Mouse (Mus musculus): Measurements from ENCODE around the gene Mtap. TPM values are rescaled to one million over a fixed set of nuclear protein-coding genes. Genes with fewer than 3 reads are reported as not detected.

Gene Mtap
- polyA plus RNA-seq, 1 experiment = 66.0 TPM

DNA sequence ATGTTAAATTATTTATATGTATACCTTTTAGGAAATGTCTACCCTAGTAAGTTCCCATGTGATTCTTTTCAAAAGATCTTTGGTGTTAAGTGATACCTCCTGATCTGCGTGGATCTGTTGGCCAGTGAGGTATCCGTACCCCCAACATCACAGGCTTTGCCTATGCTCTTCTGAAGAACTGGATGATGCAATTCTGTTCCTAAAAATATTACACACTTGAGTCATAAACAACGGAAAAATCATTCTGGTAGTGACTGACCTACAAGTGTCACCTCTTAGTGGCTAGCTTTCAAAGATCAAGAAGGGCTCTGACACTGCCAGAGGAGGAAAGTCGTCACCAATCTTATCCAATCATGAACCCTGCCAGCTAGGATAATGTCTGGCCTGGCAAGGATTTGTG, 58.6 kb downstream of the Mtap start:
- no peak overlapping the region for H3K27ac ChIP-seq (ENCODE audit: insufficient read depth, low read length)
- no peaks in the 10 kb centered on the region for H3K4me1 ChIP-seq (ENCODE audit: control insufficient read depth, insufficient read depth, low read length)
- H3K27me3 ChIP-seq (ENCODE audit: control insufficient read depth, insufficient read depth, low read length, poor library complexity, severe bottlenecking) = no peaks in the 10 kb centered on the region
- H3K36me3 ChIP-seq (ENCODE audit: control insufficient read depth, insufficient read depth, low read length, poor library complexity, severe bottlenecking) = no peaks in the 10 kb centered on the region
- H3K9ac ChIP-seq (ENCODE audit: low read depth, poor library complexity, severe bottlenecking) = no peak overlapping the region
- H3K4me3 ChIP-seq (ENCODE audit: low read depth, low read length) = no peak overlapping the region
- no peak for TF ChIP-seq POLR2A (IDR thresholded peaks at IDR 0.05; ENCODE audit: insufficient read depth, low read length)
- TF ChIP-seq CTCF (IDR thresholded peaks at IDR 0.05; ENCODE audit: low read depth, low read length) = no peak
- TF ChIP-seq EP300 (IDR thresholded peaks at IDR 0.05; ENCODE audit: insufficient read depth, low read depth, low read length) = no peak
- H3K9me3 ChIP-seq (replicated peaks; ENCODE audit: control insufficient read depth, insufficient read depth, low read length, poor library complexity, severe bottlenecking) = peaks cover 12% of the 10 kb centered on the region

DNA sequence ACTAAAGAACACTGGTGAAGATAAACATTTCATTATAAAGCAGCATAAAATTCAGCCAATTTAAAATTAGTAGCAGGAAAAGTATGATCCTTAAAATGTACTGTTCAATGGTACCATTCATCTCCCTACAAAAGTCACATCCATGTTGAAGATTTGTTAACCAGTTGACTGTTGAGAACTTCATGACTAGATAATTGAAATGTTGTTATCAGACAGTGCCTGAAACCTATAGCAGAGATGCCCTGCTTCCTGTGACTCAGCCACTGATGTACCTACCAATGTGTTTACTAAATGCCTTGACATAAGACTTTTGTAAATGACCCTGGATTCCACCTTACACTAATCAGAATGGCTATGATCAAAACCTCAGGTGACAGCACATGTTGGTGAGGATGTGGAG, 60.2 kb downstream of the Mtap start:
- Histone ChIP-seq H3K36me3 (ENCODE audit: control insufficient read depth, insufficient read depth, low read length, poor library complexity, severe bottlenecking) (no peaks in the 10 kb centered on the region), H3K9me3 (replicated peaks; ENCODE audit: control insufficient read depth, insufficient read depth, low read length, poor library complexity, severe bottlenecking) (peaks cover 12% of the 10 kb centered on the region), H3K9ac (ENCODE audit: low read depth, poor library complexity, severe bottlenecking) (no peak overlapping the region), H3K27me3 (ENCODE audit: control insufficient read depth, insufficient read depth, low read length, poor library complexity, severe bottlenecking) (no peaks in the 10 kb centered on the region), H3K27ac (ENCODE audit: insufficient read depth, low read length) (no peak overlapping the region), H3K4me3 (ENCODE audit: low read depth, low read length) (no peak overlapping the region), H3K4me1 (ENCODE audit: control insufficient read depth, insufficient read depth, low read length) (no peaks in the 10 kb centered on the region)
- TF ChIP-seq EP300 (IDR thresholded peaks at IDR 0.05; ENCODE audit: insufficient read depth, low read depth, low read length) (no peak), CTCF (IDR thresholded peaks at IDR 0.05; ENCODE audit: low read depth, low read length) (no peak), POLR2A (IDR thresholded peaks at IDR 0.05; ENCODE audit: insufficient read depth, low read length) (no peak)

DNA sequence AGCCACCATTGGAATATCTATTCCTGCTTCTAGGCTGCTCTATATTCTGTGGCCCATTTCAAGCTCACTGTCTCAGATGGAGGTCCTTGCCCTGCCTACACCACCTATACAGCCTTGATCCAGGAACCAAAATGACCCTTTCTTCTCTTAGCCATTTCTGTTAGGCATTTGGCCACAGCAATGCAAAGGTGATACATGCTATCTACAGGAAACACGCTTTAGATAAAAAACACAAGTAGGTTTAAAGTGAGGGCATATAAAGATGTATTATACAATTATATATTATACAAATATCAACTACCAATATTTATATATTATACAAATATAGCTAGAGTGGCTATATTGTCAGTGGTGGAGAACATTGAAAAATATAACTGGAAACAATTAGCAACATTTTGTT, 63.9 kb downstream of the Mtap start:
- H3K9ac ChIP-seq (ENCODE audit: low read depth, poor library complexity, severe bottlenecking) = no peak overlapping the region
- no peak overlapping the region for H3K27ac ChIP-seq (ENCODE audit: insufficient read depth, low read length)
- H3K9me3 ChIP-seq (replicated peaks; ENCODE audit: control insufficient read depth, insufficient read depth, low read length, poor library complexity, severe bottlenecking) = no peaks in the 10 kb centered on the region; the same call in 1 of the 2 replicates
- H3K4me1 ChIP-seq (ENCODE audit: control insufficient read depth, insufficient read depth, low read length) = no peaks in the 10 kb centered on the region
- no peaks in the 10 kb centered on the region for H3K27me3 ChIP-seq (ENCODE audit: control insufficient read depth, insufficient read depth, low read length, poor library complexity, severe bottlenecking)
- TF ChIP-seq EP300 (IDR thresholded peaks at IDR 0.05; ENCODE audit: insufficient read depth, low read depth, low read length) (no peak), CTCF (IDR thresholded peaks at IDR 0.05; ENCODE audit: low read depth, low read length) (no peak), POLR2A (IDR thresholded peaks at IDR 0.05; ENCODE audit: insufficient read depth, low read length) (no peak)
- no peaks in the 10 kb centered on the region for H3K36me3 ChIP-seq (ENCODE audit: control insufficient read depth, insufficient read depth, low read length, poor library complexity, severe bottlenecking)
- no peak overlapping the region for H3K4me3 ChIP-seq (ENCODE audit: low read depth, low read length)

DNA sequence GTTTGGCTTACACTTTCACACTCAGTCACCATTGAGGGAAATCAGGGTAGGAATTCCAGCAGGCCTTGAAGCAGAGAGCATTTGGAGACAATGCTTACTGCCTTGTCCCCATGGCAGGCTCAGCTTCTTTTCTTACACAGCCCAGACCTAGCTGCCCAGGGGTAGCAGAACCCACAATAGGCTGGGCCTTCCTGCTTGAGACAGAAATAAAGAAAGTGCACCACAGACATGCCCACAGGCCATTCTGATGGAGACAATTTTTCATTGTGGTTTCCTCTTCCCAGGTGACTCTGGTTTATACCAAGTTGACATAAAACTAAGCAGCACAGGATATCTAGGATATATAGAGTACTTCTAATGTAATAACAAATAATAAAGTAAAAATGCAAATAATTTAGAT, 72.4 kb downstream of the Mtap start:
- H3K27me3 ChIP-seq (ENCODE audit: control insufficient read depth, insufficient read depth, low read length, poor library complexity, severe bottlenecking) = no peaks in the 10 kb centered on the region
- no peaks in the 10 kb centered on the region for H3K9me3 ChIP-seq (replicated peaks; ENCODE audit: control insufficient read depth, insufficient read depth, low read length, poor library complexity, severe bottlenecking)
- no peaks in the 10 kb centered on the region for H3K36me3 ChIP-seq (ENCODE audit: control insufficient read depth, insufficient read depth, low read length, poor library complexity, severe bottlenecking)
- no peaks in the 10 kb centered on the region for H3K4me1 ChIP-seq (ENCODE audit: control insufficient read depth, insufficient read depth, low read length)
- no peak for TF ChIP-seq CTCF (IDR thresholded peaks at IDR 0.05; ENCODE audit: low read depth, low read length)
- no peak for TF ChIP-seq EP300 (IDR thresholded peaks at IDR 0.05; ENCODE audit: insufficient read depth, low read depth, low read length)
- TF ChIP-seq POLR2A (IDR thresholded peaks at IDR 0.05; ENCODE audit: insufficient read depth, low read length) = no peak
- no peak overlapping the region for H3K9ac ChIP-seq (ENCODE audit: low read depth, poor library complexity, severe bottlenecking)
- H3K27ac ChIP-seq (ENCODE audit: insufficient read depth, low read length) = no peak overlapping the region
- no peak overlapping the region for H3K4me3 ChIP-seq (ENCODE audit: low read depth, low read length)

DNA sequence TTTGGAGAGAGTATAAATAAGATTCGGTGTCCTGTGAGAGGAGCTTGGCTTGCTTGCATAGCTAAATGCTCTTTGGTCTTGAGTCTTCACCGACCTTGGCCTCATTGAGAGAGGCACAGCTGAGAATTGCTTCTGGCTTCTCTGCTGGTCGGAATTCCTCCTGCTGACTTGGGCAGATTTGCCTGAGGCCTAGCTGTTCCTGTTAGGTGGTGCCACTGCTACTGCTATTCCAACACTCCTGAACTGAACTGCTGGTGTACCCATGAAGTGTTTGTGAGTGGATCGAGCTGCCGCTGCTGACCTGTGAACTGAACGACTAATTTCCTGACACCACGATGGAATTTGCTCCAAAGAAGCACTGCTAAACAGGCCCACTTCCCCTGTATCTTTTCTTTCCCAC, 73.4 kb downstream of the Mtap start:
- no peak overlapping the region for H3K27ac ChIP-seq (ENCODE audit: insufficient read depth, low read length)
- no peaks in the 10 kb centered on the region for H3K9me3 ChIP-seq (replicated peaks; ENCODE audit: control insufficient read depth, insufficient read depth, low read length, poor library complexity, severe bottlenecking)
- H3K27me3 ChIP-seq (ENCODE audit: control insufficient read depth, insufficient read depth, low read length, poor library complexity, severe bottlenecking) = no peaks in the 10 kb centered on the region
- H3K36me3 ChIP-seq (ENCODE audit: control insufficient read depth, insufficient read depth, low read length, poor library complexity, severe bottlenecking) = no peaks in the 10 kb centered on the region
- no peak for TF ChIP-seq CTCF (IDR thresholded peaks at IDR 0.05; ENCODE audit: low read depth, low read length)
- no peak for TF ChIP-seq POLR2A (IDR thresholded peaks at IDR 0.05; ENCODE audit: insufficient read depth, low read length)
- TF ChIP-seq EP300 (IDR thresholded peaks at IDR 0.05; ENCODE audit: insufficient read depth, low read depth, low read length) = no peak
- H3K4me3 ChIP-seq (ENCODE audit: low read depth, low read length) = no peak overlapping the region
- H3K9ac ChIP-seq (ENCODE audit: low read depth, poor library complexity, severe bottlenecking) = no peak overlapping the region
- no peaks in the 10 kb centered on the region for H3K4me1 ChIP-seq (ENCODE audit: control insufficient read depth, insufficient read depth, low read length)

DNA sequence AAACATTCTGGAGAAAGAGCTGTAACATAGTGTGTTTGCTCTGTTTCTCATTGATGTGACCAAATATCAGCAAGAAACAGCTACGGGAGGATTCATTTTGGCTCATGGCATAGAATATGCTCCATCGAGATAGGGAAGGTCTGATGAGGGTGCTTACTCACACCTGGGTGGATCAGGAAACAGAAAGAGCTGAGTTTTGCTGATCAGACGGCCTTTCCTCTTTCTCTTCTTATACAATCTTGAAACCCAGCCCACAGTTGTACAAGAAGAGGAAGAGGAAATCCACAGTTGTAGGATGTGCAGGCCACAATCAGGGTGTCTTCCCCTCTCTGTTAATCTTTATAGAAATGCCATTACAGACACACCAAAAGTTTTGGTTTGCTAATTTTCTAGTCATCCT, 75.3 kb downstream of the Mtap start:
- Histone ChIP-seq H3K36me3 (ENCODE audit: control insufficient read depth, insufficient read depth, low read length, poor library complexity, severe bottlenecking) (no peaks in the 10 kb centered on the region), H3K27ac (ENCODE audit: insufficient read depth, low read length) (no peak overlapping the region), H3K27me3 (ENCODE audit: control insufficient read depth, insufficient read depth, low read length, poor library complexity, severe bottlenecking) (no peaks in the 10 kb centered on the region), H3K9me3 (replicated peaks; ENCODE audit: control insufficient read depth, insufficient read depth, low read length, poor library complexity, severe bottlenecking) (no peaks in the 10 kb centered on the region), H3K4me3 (ENCODE audit: low read depth, low read length) (no peak overlapping the region), H3K4me1 (ENCODE audit: control insufficient read depth, insufficient read depth, low read length) (no peaks in the 10 kb centered on the region), H3K9ac (ENCODE audit: low read depth, poor library complexity, severe bottlenecking) (no peak overlapping the region)
- no peak for TF ChIP-seq EP300 (IDR thresholded peaks at IDR 0.05; ENCODE audit: insufficient read depth, low read depth, low read length)
- TF ChIP-seq CTCF (IDR thresholded peaks at IDR 0.05; ENCODE audit: low read depth, low read length) = no peak
- TF ChIP-seq POLR2A (IDR thresholded peaks at IDR 0.05; ENCODE audit: insufficient read depth, low read length) = no peak

Other genes with a start within 250 kb of the Mtap start
- 15.1 and 16.0 TPM in 2 replicates for gene Cdkn2a, start 157.5 kb downstream of the Mtap start, polyA plus RNA-seq (2011; ENCODE audit: insufficient read depth, insufficient read length, low read depth, missing spikeins)
- 8.3 and 12.0 TPM in 2 replicates for gene Cdkn2b, start 173.9 kb downstream of the Mtap start, polyA plus RNA-seq (2011; ENCODE audit: insufficient read depth, insufficient read length, low read depth, missing spikeins)